Mouse (Mus musculus): ENCODE results near the gene Trmt1. TPM values are rescaled to one million over a fixed set of nuclear protein-coding genes. Genes with fewer than 3 reads are reported as not detected.

The Trmt1 gene
- polyA plus RNA-seq, 1 experiment from 2014 or later: 57.8 TPM

GRCm38 (mm10) chr8:84736521-84736920 is 50.4 kb downstream of the Trmt1 start:
- no peaks in the 10 kb centered on the region for H3K9me3 ChIP-seq
- WGBS: 66% methylated on average over 4 of the region's 4 CpGs
- H3K36me3 ChIP-seq: no peaks in the 10 kb centered on the region
- H3K27ac ChIP-seq: no peak overlapping the region
- H3K4me3 ChIP-seq: no peak overlapping the region
- H3K4me1 ChIP-seq (replicated peaks): peaks cover 72% of the 10 kb centered on the region
- no peak for DNase-seq (ENCODE audit: low spot score)
- H3K27me3 ChIP-seq (ENCODE audit: insufficient read depth, poor library complexity, severe bottlenecking): peaks cover 100% of the 10 kb centered on the region

- Histone ChIP-seq H3K27me3 (ENCODE audit: insufficient read depth, poor library complexity, severe bottlenecking) (peaks cover 100% of the 10 kb centered on the region), H3K27ac (0 out of 2 replicates have a peak overlapping the region, but pooled peaks have one; percentile 31), H3K4me1 (replicated peaks) (peaks cover 73% of the 10 kb centered on the region), H3K9me3 (no peaks in the 10 kb centered on the region), H3K4me3 (peak overlapping the region; percentile 33), H3K36me3 (no peaks in the 10 kb centered on the region)
- peak; percentile 80 for DNase-seq (ENCODE audit: low spot score)
- under 1% methylated on average over 16 of the region's 16 CpGs for WGBS
Observed at GRCm38 (mm10) chr8:84737608-84738007, 51.5 kb downstream of the Trmt1 start.

- Histone ChIP-seq H3K9me3 (no peaks in the 10 kb centered on the region), H3K27ac (peak overlapping the region; percentile 31), H3K4me1 (replicated peaks) (peaks cover 73% of the 10 kb centered on the region), H3K27me3 (ENCODE audit: insufficient read depth, poor library complexity, severe bottlenecking) (peaks cover 100% of the 10 kb centered on the region), H3K36me3 (no peaks in the 10 kb centered on the region), H3K4me3 (peak overlapping the region; percentile 33)
- under 1% methylated on average over 10 of the region's 10 CpGs for WGBS
- DNase-seq (ENCODE audit: low spot score): peak; percentile 45
Observed at GRCm38 (mm10) chr8:84738266-84738665, 52.2 kb downstream of the Trmt1 start.

GRCm38 (mm10) chr8:84738715-84739400 is 52.8 kb downstream of the Trmt1 start:
- Histone ChIP-seq H3K36me3 (no peaks in the 10 kb centered on the region), H3K9me3 (no peaks in the 10 kb centered on the region), H3K4me3 (peak overlapping the region; percentile 33; the same call in 1 of the 2 replicates), H3K27me3 (ENCODE audit: insufficient read depth, poor library complexity, severe bottlenecking) (peaks cover 100% of the 10 kb centered on the region), H3K4me1 (replicated peaks) (peaks cover 74% of the 10 kb centered on the region), H3K27ac (peak overlapping the region; percentile 31)
- DNase-seq (ENCODE audit: low spot score): no peak
- 27% methylated on average over 10 of the region's 10 CpGs for WGBS

GRCm38 (mm10) chr8:84739401-84739742 is 53.3 kb downstream of the Trmt1 start:
- Histone ChIP-seq H3K4me1 (replicated peaks) (peaks cover 76% of the 10 kb centered on the region), H3K27ac (peak overlapping the region; percentile 12; the same call in 1 of the 2 replicates), H3K9me3 (no peaks in the 10 kb centered on the region), H3K27me3 (ENCODE audit: insufficient read depth, poor library complexity, severe bottlenecking) (peaks cover 100% of the 10 kb centered on the region), H3K36me3 (no peaks in the 10 kb centered on the region), H3K4me3 (no peak overlapping the region)
- WGBS: 3% methylated on average over 1 of the region's 1 CpGs
- no peak for DNase-seq (ENCODE audit: low spot score)

- Histone ChIP-seq H3K27me3 (ENCODE audit: insufficient read depth, poor library complexity, severe bottlenecking) (peaks cover 100% of the 10 kb centered on the region), H3K9me3 (no peaks in the 10 kb centered on the region), H3K4me3 (no peak overlapping the region), H3K36me3 (no peaks in the 10 kb centered on the region), H3K4me1 (replicated peaks) (peaks cover 82% of the 10 kb centered on the region), H3K27ac (peak overlapping the region; percentile 76; the same call in 1 of the 2 replicates)
- DNase-seq (ENCODE audit: low spot score): no peak
- 15% methylated on average over 13 of the region's 13 CpGs for WGBS
Observed at GRCm38 (mm10) chr8:84740895-84741843, 55.1 kb downstream of the Trmt1 start.

- Histone ChIP-seq H3K4me1 (replicated peaks) (peaks cover 85% of the 10 kb centered on the region), H3K27ac (peak overlapping the region; percentile 76), H3K36me3 (no peaks in the 10 kb centered on the region), H3K27me3 (ENCODE audit: insufficient read depth, poor library complexity, severe bottlenecking) (peaks cover 100% of the 10 kb centered on the region), H3K4me3 (peak overlapping the region; percentile 32), H3K9me3 (no peaks in the 10 kb centered on the region)
- under 1% methylated on average over 32 of the region's 32 CpGs for WGBS
- DNase-seq (ENCODE audit: low spot score): peak; percentile 66
Observed at GRCm38 (mm10) chr8:84742171-84743053, 56.3 kb downstream of the Trmt1 start.

GRCm38 (mm10) chr8:84743054-84743415 is 56.9 kb downstream of the Trmt1 start:
- Histone ChIP-seq H3K4me1 (replicated peaks) (peaks cover 79% of the 10 kb centered on the region), H3K36me3 (no peaks in the 10 kb centered on the region), H3K4me3 (peak overlapping the region; percentile 32), H3K27me3 (ENCODE audit: insufficient read depth, poor library complexity, severe bottlenecking) (peaks cover 100% of the 10 kb centered on the region), H3K9me3 (no peaks in the 10 kb centered on the region), H3K27ac (peak overlapping the region; percentile 76)
- no peak for DNase-seq (ENCODE audit: low spot score)
- 3% methylated on average over 10 of the region's 10 CpGs for WGBS

GRCm38 (mm10) chr8:84743517-84744420 is 57.7 kb downstream of the Trmt1 start:
- peak; percentile 76 for DNase-seq (ENCODE audit: low spot score)
- Histone ChIP-seq H3K9me3 (no peaks in the 10 kb centered on the region), H3K36me3 (no peaks in the 10 kb centered on the region), H3K27ac (peak overlapping the region; percentile 65), H3K4me3 (peak overlapping the region; percentile 35), H3K27me3 (ENCODE audit: insufficient read depth, poor library complexity, severe bottlenecking) (peaks cover 100% of the 10 kb centered on the region), H3K4me1 (replicated peaks) (peaks cover 71% of the 10 kb centered on the region)
- 2% methylated on average over 17 of the region's 17 CpGs for WGBS

GRCm38 (mm10) chr8:84745032-84745925 is 59.2 kb downstream of the Trmt1 start:
- Histone ChIP-seq H3K4me1 (replicated peaks) (peaks cover 70% of the 10 kb centered on the region), H3K27ac (peak overlapping the region; percentile 65), H3K36me3 (no peaks in the 10 kb centered on the region), H3K27me3 (ENCODE audit: insufficient read depth, poor library complexity, severe bottlenecking) (peaks cover 100% of the 10 kb centered on the region), H3K9me3 (no peaks in the 10 kb centered on the region), H3K4me3 (peak overlapping the region; percentile 22)
- WGBS: 2% methylated on average over 17 of the region's 17 CpGs
- peak; percentile 81 for DNase-seq (ENCODE audit: low spot score)

Data from hindbrain, embryonic 10.5 days (tissue).